Mouse (Mus musculus): ENCODE measurements at regions not wholly inside any gene's neighbourhood (a gene's known extent, or its start where the extent isn't known, plus 50 kb on each side); places are given as distances from the start of the nearest gene placed in this dataset.
A peak's percentile ranks its signal among the peaks of the same experiment; 100 is the strongest.
"Not testable (repeated sequence)": the region's sequence is repeated elsewhere in the genome, so short reads cannot be mapped to it uniquely, and the experiment has no call there.

DNA sequence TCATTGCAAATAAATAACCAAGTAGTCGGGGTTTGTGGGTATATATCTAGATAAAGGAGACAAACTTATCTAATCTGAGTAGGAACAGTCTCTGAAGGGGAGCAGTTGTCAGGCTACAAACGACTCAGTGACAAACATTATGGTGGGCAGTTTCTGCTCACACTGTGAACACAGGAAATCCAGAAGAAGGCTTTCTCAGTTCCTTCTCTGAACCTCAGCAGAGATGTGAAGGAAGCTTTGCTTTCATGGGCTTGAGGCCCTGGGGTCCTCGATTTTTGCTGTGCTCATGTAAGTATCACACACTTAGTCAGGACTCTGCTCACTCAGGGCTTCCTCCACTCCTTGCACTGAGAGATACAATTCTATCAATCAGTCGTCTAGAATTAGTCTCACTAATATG, 994.7 kb upstream of the Foxg1 start:
- DNase-seq (ENCODE audit: low read depth, low spot score) = no peak

DNA sequence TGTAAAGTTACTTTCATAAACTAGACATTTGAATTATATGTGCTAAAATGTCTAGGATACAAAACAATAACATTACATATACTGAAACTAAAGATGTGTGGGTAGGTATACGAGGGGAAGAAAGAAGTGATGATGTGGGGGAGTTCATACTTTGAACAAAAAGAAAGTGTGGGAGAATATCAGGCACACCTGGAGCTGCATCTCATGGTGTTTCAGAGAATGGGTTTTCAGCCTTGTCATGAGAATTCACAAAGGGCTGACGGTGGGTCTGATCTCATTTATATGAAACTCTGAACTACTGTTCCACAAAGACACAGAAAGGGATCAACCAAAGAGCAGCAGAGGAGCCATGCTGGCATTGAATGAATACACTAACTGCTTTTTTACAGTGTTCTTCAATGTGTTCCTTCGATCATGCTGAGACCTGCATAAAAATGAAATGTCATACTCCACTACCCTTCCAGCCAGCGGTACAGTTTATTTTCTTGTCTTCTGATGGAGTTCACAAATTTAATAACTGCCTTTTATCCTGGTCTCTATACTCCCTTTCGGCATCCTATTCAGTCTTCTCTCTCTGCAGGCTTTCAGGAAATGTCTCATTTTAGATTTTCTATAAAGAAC, 994.2 kb upstream of the Foxg1 start:
- DNase-seq (ENCODE audit: low read depth, low spot score) = no peak

DNA sequence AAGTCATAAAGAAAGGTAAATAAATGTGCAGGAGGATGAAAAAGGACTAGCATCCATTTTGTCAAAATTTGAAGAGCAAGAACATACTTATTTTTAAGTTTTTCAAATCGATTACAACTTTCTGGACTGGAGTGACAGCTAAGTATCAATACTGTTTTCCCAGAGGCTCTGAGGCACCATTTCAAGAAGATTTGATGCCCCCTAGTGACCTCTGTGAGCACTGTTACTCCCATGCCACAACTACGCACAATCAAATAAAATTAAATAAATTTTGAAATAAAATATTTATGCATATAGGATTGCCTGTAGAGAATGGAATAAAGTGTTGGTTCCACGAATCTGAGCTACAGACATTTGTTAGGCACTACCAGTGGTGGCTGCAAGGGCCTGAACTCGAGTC, 991.5 kb upstream of the Foxg1 start:
- DNase-seq (ENCODE audit: low read depth, low spot score) = no peak

DNA sequence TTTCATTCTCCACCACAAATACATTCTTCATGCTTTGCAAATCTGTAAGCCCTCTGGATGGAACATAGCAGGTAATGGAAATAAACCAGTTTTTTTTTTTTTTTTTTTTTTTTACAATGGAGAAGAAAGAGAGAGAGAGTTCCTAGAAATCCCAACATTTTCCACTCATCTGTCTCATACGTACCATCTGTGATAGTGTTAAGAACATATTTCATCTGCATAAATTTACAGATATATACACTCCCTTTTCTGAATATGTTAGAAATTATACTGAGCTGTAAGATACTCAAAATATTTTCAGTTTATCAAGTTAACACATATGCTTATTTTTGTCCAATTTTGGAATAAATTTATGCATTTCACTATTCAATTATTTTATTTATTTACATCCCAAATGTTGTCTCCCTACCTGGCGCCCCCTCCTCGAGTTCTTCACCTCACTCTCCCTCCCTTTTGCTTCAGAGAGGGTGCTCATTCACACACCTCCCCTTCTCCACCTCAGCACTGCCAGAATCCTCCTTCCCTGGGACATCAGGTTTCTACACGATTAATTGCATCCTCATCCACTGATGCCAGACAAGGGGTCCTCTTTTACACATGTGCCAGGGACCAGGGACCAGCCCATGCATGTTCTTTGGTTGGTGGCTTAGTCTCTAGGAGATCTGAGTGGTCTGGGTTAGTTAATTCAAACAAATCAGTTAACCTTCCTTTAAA, 943.0 kb upstream of the Foxg1 start:
- no peak for DNase-seq (ENCODE audit: low read depth, low spot score)

GRCm38 (mm10) chr12:48448719-48449118, 933.7 kb upstream of the Foxg1 start:
- DNase-seq (ENCODE audit: low read depth, low spot score) = not testable (repeated sequence)

GRCm38 (mm10) chr12:48462392-48462791, 920.1 kb upstream of the Foxg1 start:
- no peak for DNase-seq (ENCODE audit: low read depth, low spot score)

DNA sequence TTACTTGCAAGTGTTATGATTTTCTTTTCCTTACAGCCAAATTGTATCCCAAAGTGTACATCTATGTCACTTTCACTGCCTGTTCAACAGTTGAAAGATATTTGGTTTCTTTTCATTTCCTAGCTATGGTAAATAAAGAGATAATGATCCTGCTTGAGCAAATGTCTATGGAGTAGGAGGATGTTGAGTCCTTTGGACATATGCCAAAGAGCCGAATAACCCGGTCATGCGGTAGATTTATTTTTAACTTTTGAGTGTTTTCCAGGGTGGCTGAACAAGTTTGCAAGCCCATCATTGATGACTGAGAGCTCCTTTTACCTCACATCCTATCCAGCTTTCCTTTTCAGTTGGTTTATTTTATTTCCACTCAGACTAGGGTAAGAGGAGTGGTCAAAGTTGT, 881.7 kb upstream of the Foxg1 start:
- DNase-seq (ENCODE audit: low read depth, low spot score) = no peak

DNA sequence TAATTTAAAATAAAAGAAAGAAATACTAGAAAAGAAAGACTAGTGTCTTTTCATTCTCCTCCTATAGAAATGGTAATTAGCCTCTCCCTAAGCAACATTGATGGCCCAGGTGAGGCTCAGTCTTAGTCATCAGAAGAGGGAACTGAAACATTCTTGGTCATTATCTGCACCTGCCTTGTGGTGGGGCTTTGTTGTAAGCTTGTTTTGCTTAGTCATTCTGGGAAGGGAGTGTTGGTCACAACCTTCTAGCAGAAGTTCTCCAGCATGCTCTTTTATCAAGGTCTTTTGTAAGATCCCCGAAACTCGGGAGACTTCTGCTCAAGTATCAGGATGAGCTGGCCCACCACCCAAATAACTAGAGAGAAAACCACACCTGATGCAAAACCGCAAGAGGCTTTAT, 870.9 kb upstream of the Foxg1 start:
- DNase-seq (ENCODE audit: low read depth, low spot score) = no peak

DNA sequence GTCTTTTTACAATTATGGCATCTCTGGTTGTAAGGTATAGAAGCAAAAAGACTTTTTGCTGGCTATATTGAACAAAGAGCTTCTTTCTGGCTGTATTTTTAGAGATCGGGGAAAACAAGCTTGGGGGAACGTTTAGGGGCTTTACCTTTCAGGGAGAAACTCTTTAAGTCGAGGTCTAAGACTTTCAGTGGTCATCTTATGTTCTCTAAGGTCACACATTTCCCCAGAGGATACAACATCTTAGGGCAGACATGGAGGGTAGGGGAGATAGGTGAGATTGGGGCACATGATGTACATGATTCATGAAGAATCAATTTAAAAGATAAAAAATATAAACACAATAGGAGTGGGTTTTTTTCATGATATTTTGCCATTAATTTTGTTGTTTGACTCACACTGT, 870.2 kb upstream of the Foxg1 start:
- DNase-seq (ENCODE audit: low read depth, low spot score) = no peak

GRCm38 (mm10) chr12:48521996-48522395, 860.5 kb upstream of the Foxg1 start:
- no peak for DNase-seq (ENCODE audit: low read depth, low spot score)

DNA sequence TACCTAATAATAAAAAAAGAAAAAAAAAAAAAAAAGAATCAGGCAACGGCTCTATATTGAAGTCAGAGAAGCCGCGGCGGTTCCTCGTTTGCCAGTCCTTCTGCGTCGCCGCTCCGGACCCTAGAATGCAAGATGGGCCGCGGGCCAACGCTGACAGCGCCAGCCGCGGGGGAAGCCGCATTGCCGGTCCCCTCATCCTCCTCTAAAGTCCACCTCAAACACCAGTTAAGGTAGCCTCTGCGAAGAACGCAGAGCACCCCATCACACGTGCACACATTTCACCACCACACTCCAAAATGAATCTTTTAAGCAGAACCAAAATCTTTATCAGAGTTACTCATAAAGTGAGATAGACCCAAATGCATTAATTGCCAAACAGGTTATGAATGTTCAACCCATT, 822.8 kb upstream of the Foxg1 start:
- not testable (repeated sequence) for DNase-seq (ENCODE audit: low read depth, low spot score)

DNA sequence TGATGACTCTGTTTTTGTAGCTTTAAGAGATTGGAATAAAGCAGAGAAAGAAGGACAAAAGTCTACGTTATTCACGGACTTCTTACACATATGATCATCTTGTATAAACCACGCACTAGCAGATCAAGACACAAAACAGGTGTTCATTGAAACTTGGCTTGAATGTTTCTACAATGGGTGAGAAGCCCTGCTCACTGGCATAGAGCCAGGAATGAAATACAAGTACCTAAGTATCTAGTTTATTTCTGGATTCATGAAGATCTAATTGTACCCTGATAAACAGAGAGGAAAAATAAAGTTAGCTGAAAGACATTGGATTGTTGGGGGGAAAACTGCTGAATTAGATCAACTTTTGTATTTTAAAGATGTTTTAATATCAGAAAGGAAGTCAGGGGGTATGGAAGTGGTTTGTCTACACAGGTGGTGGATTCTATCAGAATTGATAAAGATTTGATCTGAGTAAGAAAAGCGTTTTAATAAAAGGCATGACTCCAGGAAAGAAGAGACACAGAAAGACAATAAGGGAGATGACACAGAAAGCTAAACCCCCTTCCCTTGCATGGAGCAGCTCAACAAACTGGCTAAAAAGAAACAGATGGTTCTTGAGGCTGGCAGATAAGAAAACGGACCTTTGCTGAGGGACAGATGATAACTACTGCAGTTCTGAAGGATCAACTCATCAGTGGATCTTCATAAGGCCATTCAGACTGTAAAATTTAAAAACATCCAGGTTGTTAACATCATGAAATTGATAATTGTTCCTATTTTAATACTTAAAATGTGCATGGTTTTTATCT, 777.9 kb upstream of the Foxg1 start:
- DNase-seq (ENCODE audit: low read depth, low spot score) = no peak

DNA sequence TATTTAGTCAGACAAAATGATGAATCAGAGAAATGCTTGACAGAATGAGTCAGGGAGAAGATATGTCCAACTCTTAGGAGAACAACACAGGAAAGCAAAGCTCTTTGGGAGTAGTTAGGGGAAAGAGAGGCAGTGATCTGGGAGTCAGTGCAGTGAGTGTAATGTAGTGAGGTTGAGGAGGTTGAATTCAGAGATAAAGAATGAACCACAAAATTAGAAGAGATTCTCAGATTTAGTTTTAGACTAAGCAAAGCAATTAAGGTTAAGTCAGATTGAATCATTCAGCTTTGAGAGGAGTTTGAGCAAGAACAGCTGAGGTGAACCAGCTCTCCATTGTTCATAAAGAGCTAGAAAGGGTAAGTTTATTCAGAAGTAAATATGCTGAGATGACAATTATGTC, 777.0 kb upstream of the Foxg1 start:
- DNase-seq (ENCODE audit: low read depth, low spot score) = no peak

DNA sequence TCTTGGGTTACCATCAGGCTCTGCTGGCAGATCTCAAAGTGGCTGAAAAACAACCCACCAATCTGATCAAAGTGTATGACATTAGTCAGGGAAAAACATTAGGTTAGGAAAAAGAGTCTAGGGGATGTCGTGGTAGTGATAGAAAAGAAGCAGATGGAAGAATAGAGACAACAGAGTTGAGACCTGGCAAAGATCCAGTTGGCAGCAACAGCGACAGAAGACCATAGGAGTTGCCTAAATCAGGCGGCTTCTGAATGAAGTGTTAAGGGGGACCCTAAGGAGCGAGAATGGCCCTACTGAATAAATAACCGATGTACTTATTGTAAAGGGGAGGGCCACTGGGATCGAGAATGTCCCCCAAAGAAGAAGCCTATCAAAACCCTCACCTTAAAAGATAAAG, 773.1 kb upstream of the Foxg1 start:
- no peak for DNase-seq (ENCODE audit: low read depth, low spot score)

DNA sequence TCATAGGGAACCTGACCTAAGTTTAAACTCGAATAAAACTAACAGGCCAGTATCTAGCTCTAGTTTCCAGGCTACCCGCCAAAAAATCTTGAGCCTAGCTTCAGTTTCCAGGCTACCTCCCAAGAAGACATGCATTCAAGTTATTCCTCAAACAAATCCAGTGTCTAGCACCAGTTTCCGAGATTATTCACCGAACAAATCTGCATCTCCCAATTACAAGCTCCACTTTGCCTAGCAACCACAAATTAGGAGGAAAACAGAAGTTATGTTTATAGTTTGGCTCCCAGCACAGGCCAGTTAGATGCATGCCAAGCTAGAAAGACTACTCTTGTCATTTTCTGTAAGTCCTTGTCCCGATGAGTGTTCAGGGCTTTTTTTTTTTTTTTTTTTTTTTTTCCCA, 770.4 kb upstream of the Foxg1 start:
- peak; percentile 5 for DNase-seq (ENCODE audit: low read depth, low spot score)

GRCm38 (mm10) chr12:48616337-48616736, 766.1 kb upstream of the Foxg1 start:
- no peak for DNase-seq (ENCODE audit: low read depth, low spot score)

DNA sequence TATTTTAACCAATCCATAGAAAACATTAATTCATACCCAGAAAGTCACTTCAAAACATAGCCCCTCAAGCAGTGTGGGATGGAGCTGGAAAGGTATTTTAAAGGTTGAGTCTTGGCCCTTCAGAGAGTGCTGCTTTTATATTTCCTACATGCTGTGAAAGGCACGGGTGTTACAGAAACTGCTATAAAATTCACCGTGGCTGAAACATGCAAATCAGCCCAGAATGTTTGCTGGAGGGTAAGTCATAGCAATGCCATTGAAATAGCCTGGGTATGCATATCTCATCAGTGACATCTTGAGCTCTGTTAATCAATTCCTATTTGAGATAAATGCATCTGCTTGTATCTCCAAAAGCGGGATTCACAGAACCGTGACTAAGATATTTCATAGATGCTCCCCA, 748.9 kb upstream of the Foxg1 start:
- no peak for DNase-seq (ENCODE audit: low read depth, low spot score)

DNA sequence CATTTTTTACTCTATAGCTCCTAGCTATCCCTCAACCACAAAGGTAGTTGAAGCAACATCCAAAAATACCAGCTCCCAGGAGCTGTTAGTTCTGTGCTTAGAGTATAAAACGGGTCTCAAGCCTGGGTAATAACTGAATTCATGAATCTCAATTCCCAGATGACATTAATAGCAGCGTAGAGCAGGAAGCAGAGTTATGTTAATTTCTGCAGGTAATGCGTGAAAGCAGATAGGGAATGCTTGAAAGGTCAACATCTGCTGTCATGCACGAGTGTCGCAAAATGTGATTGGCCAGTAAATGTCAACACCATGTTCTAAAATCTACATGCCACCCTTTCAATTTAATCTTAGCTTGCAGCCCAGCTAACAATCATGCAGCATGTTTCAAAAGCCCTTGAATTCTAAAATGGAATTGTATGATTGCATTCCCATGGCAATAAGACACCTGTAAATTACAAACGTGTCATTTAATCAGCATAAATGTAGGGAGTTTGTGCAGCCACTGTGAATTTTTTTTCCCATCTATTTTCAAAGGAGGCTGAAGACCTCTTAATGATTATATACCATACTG, 747.7 kb upstream of the Foxg1 start:
- no peak for DNase-seq (ENCODE audit: low read depth, low spot score)

DNA sequence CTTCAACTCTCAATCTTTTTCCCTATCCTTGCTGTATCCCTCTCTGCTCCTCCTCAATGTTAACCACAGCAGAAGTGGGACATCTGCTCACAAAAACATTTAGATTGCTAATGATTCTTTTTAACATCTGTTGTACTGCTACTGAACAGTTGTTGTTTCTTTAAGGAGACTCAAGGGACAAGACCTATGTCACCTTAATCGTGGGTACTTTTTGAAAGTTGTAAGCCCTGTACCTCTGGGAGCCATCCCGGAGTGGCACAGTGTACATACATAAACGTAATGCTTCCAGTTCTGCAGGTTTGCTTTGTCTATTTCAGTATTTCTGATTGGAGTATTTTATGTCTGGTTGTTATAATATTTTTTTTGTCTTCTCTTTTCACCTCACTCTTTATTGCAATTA, 740.5 kb upstream of the Foxg1 start:
- DNase-seq (ENCODE audit: low read depth, low spot score) = no peak

DNA sequence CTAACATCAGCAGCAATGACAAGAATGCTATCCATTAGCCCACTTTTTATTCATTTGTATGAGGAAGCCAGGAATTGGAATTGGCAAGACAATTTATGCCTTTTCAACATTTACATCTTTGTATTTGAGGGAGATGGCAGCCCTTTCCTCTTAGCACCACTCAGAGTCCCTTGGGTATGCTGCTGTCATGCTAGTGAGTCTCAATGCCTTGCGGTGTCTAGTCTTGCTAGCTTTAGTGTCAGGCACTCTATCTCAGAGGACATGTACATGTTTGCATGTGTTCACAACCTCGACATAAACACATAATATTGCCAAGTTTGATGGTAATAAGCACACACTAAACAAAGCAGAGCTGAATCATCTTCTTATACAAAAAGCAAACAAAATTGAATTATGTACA, 737.3 kb upstream of the Foxg1 start:
- no peak for DNase-seq (ENCODE audit: low read depth, low spot score)

DNA sequence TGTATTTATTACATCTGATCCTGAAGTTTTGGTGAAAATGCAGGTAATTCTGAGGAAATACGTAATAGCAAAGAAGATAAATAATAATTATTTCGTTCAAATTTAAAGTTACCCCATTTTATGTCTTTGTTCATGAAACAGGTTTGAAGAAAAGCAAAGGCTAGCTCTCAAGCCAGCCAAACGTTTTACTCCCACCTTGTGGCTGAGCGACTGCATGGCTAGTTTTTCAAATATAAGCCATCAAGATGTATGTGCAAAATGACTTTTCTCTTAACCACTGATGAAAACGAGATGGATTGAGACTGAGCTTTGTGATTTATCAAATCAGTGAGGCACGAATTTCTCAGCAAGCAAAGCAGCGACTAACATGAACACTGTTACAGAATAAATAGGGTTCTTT, 736.5 kb upstream of the Foxg1 start:
- no peak for DNase-seq (ENCODE audit: low read depth, low spot score)

GRCm38 (mm10) chr12:48675176-48675575, 707.3 kb upstream of the Foxg1 start:
- DNase-seq (ENCODE audit: low read depth, low spot score) = no peak

DNA sequence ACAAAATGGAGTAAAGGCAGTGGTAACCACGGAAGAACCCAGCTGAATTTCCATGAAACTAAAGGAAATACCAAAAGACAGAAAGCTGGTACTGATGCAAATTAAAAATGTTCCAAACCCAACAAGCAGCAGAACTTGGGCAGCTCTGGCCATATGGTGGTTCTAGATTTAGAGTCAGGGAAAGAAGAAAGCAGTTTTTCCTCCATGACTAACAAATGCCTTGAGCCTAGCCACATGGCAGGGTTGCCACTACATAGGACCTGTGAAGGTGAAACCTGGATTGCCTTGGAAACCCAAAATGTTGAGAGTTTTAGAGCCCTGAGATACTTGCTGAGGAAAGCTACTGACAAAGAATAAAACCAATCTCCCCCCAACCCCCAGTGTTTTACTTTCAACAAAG, 701.5 kb upstream of the Foxg1 start:
- no peak for DNase-seq (ENCODE audit: low read depth, low spot score)
